Mouse (Mus musculus) activated CD4-positive, CD25-positive, alpha-beta regulatory T cell, adult 4 months (primary cell): ENCODE measurements around the gene Tmem185b. TPM values are rescaled to one million over a fixed set of nuclear protein-coding genes. Genes with fewer than 3 reads are reported as not detected.
A peak's percentile ranks its signal among the peaks of the same experiment; 100 is the strongest.

Source experiments
- ATAC-seq: one replicate; pipeline ENCODE4 v1.8.0; 2017
- polyA plus RNA-seq, 2 experiments: library from polyadenylated mRNA; unstranded; fragments of 100-300 nt; shearing (Covaris generic); gene quantifications; one replicate each; pipeline ENCODE4 v1.2.1; 2017

Tmem185b gene
- polyA plus RNA-seq, 2 experiments from 2014 or later: 17.3 to 18.4 TPM

DNA sequence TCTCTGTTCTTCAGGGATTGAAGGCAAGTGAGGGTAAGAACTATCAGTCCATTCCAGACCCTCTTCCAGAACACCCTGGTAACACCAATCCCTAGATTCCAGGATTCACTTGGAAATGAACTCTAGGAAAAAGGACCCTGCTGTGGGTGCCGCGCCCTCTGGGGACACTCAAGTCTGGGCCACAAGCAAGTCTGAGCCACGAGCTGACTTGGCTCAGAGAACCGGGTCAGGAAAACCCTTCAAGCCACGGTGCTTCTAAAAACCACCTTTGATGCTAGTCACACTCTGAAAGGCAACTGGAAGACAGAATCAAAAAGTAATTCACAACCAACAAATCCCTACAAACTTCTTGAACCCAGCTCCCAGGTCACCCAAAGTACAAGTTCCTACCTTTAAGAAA lies 22.2 kb upstream of the Tmem185b start:
- ATAC-seq: no peak

DNA sequence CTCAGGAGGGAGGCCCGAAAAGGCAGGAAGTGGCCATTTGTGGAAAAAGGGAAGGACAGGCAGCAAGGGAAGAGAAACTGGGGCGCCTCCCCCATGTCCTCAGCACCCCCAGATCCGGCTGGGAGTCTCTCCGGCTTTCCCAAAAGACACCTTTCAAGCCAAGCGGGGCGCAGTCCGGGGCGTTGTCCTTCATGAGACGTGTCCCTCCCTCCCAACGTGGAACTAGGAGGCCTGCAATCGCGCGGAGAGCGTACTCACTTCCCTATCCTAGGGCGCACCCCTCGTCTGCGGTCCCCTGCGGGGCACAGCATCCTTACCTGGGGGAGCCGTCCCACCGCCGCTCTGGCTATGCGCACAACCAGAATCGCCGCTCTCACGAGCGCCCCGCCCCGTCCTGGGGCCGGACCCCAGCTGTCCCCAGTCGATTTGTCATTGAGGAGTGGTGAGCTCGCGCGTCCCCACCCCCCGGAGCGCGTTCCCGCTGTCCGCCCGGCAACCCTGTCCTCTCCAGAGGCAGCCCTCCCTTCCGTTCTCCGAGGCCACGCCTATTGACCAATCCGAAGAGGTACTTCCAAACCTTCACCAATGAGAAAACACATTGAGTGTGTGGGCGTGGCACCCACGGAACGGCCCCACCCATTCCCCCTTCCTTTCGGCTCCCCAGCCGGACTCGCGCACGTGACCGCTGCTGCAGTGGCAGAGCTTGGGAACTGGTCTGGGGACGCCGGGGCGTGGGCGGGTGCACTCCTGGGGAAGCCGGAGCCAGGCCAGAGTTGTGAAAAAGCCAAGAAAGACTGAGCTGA lies 21.5 kb upstream of the Tmem185b start, which contains the start of gene Ralb:
Gene Ralb (minus strand): TSS at position 535 of the 803 bp plus-strand sequence.
- peak; percentile 97 for ATAC-seq

DNA sequence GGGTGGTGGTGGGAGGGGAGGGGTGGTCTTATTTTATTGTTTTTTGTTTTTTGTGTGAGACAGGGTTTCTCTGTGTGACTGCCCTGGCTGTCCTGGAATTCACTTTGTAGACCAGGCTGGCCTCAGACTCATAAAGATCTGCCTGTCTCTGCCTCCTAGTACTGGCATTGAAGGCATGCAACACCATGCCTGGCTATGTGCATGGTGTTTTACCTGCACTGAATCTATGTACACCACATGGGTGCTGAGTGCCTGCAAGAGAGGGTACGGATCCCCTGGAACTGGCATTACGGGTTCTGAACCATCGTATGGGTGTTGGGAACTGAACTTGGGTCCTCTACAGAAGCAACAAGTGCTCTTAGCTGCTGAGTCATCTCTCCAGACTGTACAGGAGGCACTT lies 20.0 kb upstream of the Tmem185b start:
- no peak for ATAC-seq

DNA sequence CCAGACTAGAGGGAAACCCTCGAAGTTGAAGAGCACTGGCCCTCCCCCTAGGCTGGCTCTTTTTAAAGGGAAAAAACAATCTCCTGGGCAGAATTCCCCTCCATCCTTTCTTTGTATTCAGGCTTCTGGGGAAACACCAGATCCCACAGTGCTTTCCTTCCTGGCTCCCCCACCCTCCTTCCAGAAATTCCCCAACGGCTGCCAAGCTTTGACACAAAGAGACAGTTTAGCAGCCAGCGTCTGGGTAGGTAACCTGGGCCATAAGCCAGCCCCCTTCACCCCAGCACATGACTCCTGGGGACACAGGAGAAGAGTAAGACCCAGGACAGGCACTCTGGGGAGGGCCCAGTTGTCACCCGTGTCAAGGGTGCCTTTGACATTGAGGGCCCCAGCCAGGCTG lies 17.4 kb upstream of the Tmem185b start:
- no peak for ATAC-seq

DNA sequence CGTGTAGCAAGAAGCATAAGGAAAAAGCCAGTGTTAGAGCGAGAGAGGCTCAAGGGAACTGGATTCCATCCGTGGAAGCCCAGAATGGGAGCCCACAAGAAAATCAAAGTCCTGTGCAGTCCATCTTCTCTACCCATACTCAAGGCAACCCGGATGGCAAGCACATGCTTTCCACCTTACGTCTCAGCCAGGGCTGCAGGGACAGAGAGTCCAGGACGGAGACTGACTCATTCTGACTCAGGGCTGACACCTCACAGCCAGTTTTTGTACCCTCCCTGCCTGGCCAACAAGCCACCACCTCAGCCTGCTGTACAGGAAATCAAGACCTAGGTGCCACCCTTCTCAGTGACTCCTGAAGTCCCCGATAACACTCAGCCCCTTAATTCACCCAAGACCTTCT lies 16.5 kb upstream of the Tmem185b start:
- ATAC-seq: no peak

DNA sequence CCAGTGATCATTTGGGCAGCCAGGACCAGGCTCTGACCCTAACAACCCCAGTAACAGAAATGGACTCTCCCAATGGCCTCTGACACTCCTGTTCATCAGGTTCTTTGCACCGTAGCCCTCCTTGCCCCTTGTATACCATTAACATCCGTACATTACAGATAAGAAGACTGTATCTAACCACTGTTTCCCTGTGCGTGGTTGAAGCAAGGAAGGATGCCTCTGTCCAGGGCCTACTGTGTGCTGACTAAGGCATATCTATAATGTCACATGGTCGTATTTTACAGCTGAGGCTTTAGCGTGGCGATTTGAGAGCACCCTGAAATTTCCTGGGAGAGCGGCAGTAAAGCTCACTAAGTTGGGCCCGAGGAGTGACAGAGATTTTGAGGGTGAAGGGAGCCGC lies 15.6 kb upstream of the Tmem185b start:
- ATAC-seq: no peak

DNA sequence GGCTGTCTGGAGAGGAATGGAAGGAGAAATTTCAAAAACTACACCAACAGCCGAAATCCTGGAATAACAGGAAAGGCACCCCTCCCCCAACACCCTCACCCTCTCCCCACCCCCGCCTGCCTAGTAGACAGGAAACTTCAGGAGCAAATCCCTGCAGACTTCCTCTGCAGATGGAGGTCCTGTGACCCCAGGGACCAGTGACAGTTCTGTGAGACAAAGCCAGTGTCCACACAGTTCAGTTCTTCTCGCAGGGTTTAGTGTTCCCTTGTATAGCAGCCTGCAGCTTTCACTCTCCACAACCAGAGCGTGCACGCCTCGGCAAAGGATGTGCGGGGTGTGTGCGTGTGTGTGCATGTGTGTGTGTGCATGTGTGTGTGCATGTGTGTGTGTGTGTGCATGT lies 15.1 kb upstream of the Tmem185b start:
- ATAC-seq: no peak

DNA sequence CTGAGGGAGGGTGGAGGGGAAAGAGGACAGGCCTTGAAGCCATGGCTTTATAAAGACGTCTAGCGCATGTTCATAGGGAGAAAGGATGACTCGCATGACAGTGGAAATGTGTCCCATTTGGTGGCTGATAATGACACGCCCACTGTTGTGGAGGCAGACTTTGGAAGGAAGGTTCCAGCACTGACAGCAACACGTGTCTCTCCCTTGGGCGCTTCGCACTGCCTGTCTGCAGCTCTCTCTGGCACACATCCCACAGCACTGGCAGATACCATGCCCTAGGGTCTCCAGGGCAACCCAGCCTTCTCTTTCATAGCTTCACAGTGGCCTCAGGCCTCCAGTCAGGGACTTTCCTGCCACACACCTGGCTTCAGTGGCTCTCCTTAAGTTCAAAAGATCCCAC lies 7.9 kb upstream of the Tmem185b start:
- ATAC-seq: no peak

DNA sequence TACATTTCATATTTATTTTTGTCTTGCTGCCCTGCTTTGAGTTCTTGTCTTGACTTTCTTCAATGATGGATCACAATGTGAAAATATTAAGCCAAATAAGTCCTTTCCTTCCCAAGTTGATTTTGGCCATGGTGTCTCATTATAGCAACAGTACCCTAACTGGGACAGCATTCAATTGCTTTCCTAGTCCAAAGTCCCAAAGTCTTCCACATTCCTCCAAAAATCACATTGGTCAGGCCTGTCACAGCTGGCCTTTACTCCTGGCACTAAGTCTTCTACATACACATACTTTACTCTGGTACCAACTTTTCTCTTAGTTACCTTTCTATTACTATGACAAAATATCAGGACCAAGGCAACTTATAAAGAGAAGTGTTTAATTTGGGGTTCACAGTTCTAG lies 7.2 kb upstream of the Tmem185b start:
- no peak for ATAC-seq

DNA sequence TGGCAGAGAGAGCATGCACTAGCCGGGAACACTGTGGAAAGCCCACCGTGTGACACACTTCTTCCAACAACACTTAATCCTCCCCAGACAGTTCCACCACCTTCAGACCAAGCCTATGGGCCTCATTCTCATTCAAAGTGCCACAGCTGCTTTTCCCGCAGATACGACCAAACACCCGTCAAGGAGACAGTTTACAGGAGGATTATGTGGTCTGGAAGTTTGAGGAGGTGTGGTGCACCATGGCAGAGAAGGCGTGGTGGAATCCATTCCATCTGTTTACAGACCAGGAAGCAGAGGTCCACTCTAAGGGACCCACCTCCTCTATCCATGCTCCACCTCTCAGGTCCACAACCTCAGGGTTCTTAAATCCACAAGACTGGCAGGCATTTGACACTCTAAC lies 6.7 kb upstream of the Tmem185b start:
- ATAC-seq: no peak

DNA sequence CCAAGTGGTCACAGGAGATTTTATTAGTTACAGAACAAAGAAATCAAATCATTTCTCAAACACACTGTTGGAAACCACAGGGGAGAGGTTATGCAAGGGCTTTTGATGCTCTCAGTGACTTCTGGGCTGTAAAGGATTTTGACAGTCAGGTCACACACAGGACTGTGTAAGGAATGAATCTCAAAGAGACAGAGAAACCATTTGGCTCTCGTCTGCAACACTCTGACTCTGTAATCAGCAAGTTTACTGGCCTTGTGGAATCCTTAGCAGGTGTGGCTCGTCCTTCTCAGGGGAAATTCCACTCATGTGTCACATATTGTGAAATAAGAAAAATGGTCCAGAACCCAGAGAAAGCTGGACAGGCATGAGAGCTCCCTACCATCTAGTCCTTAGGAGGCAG lies 4.9 kb upstream of the Tmem185b start:
- ATAC-seq: no peak

DNA sequence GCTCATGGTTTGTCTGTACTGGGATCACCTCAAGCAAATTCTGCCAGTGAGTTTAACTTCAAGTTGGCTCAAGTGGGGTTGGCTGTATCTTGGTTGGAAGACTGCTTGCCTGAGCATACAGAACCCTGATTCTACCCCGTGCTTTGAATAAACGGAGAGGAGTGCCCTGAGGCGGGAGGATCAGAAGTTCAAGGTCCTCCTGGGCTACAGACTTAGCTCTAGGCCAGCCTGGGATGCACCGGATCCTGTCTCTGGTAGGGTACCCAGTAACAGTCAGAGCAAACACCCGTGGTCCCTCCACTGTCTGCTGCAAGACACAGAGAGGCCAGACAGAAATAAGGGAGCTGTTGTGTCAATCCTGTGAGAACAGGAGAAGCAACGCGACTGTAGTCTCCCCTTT lies 4.3 kb upstream of the Tmem185b start:
- ATAC-seq: no peak

DNA sequence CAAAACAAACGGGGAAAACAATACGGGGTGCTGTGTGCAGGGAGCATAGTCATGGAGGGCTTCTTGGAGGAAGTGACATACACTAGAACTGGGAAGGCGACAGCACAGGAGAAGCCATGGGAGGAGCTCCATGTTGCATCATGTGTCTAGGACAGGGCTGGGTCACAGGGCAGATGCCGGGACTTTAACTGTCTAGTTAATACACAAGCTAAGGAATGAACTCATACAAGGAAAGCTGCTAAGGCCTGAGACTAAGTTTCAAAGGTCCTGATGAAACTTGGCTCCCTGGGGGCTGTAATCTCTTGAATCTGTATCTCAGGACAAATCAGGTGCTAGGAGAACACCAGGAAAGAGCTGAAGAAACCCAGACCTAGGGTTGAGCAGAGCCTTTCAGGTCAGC lies 3.2 kb upstream of the Tmem185b start:
- no peak for ATAC-seq

DNA sequence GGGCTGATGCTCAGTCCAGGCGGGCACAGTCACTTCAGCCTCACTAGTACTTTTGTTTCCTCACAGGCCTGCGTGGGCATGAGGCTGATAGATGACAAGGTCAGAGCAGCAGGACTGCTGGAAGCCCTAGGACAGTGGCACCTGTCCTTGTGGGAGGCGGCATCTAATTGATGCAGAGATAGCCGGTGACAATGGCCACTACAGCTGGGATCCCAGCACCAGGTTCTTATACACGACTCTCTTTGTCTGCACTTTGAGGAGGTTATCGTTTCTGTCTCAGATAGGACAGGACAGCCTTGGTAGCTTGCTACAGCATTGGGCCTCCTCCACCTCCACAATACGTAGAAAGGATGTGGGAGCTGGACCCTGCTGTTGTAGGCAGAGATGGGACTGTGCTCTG lies 2.6 kb upstream of the Tmem185b start:
- ATAC-seq: no peak

DNA sequence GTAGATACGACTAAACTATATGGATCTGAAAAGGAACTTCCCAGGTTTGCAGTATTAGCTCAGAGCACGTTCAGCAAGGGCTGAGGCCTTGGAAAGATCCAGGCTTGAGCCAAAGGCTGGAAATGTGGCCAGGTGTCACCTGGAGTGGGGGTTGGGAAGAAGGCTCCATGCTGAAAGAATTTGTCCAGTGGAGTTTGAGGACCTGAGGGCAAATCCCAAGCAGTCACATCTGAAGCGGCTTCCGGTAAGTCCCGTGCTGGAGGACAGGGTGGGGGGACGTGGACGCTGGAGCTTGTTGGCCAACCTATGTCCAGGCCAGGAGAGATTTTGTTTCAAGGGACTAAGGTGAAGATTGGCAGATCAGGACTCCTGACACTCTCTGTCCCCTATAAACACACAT lies 2.1 kb upstream of the Tmem185b start:
- ATAC-seq: no peak

DNA sequence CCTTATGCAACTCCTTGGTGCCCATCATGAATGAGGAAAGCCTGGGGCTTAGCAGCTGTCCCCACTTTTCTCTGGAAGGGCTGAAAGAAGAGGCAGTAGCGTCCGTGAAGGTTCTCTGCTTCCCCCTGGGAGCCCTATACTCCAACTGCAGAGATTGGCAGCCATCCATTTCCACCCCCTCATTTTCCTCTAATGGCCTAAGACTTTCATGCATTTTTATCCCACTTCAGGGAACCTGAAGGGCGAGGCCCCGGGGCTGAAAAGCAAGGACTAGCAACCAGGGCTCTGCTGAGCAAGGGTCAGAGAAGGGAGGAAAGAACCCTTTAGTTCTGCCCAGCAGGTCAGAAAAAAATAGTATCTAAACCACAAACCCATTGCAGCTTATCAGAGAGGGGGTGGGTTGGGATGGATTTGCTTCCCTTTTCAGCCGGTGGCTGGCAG lies 936 bp upstream of the Tmem185b start:
- ATAC-seq: no peak

DNA sequence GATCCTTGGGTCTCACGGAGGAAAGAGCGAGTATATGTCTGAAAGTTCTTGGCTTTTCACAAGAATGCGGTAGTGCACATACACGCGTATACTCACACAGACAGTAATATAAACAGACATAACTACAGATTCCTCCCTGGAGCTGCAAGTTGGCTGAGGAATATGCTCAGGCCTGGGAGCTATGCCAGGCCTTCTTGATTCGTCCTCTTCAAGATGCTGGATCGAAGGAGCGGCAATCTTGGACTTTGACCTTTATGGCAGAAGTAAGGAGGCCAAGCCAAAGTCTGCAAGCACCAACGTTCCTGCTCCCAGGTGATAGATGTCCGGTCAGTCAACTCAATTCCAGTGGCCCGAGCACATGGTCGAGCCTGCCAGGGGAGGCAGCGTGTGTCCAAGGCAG lies 5.0 kb downstream of the Tmem185b start:
- ATAC-seq: no peak

DNA sequence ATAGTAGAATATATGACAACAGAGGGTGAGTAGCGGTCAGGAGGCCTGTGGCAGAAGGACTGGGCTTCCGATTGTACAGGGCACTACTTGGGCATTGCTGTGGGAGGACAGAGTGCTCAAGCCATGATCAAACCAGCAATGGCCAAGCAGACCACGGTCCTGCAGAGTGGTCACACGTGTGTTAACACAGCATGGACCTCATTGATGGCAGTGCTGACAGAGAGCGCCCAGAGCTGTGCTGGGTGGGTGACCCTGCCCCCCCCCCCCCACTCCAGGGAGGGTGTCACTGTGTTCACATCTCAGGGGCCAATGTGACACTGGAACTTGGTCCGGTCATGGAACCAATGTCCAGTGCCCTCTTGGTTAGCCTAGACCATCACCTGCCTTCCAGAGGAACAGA lies 6.2 kb downstream of the Tmem185b start:
- no peak for ATAC-seq

DNA sequence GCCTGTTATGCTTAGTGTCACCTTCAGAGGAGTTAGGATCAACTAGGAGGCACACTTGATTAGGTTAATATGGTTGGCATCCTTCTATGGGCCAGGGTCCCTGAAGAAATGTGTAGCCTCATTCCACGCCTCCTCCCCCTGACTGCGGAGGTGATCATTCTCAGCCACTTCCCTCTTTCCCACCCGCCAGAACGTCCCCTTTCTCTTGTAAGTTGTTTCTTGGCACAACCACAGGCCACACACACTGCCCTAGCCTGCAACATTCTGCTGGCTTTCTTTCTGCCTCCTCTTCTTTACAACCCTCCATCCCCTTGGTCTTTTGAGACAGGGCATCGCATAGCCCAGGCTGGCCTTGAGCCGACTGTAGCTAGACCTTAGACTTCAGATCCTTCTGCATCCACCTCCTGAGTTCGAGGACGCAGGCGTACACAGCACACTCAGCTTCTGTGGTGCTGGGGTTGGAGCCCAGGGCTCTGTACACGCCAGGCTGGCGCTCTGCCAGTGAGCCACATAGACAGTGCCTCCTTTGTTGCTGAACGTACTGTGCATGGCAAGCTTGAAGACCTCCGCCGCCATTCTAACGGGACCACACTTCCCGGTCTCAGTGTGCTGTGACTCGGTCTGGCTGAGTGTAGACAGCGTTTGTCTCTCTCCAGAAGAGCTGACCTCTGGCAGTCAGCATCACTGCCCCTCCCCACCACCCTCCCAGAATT lies 7.3 kb downstream of the Tmem185b start:
- ATAC-seq: no peak

DNA sequence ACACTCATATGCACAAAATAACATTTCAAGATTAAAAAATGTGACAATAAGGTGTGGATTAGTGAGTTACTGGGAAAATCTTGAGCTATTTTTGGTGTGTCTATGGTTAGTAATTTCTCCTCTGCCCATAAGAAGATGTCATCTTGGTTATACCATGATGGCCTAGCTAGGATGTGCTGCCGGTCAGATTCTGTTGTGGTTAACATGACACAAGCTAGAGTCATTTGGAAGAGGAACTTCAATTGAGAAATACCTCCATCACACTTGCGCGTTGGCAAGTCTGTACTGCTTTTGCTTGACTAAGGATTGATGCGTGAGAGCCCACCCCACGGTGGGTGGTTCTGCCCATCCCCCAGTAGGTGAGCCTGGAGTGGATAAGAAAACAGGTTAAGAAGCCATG lies 8.4 kb downstream of the Tmem185b start:
- ATAC-seq: no peak

DNA sequence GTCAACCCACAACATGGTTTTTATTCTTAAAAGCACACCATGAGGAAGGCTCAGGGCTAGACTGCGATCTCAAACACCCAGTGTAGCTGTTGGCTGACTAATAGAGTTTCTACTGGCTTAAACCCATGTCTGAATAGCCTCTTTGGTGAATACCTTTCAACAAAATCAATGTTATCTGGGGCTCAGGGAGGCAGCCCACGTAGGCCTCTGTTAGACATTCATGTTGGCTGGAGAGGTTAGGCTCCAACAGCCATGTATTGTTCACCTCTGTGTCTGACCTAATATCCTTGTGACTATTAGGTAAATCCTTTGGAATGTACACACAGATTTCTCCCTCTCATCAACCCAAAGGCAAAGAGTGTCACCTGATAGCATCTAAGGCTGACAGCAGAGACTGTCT lies 10.2 kb downstream of the Tmem185b start:
- ATAC-seq: no peak

DNA sequence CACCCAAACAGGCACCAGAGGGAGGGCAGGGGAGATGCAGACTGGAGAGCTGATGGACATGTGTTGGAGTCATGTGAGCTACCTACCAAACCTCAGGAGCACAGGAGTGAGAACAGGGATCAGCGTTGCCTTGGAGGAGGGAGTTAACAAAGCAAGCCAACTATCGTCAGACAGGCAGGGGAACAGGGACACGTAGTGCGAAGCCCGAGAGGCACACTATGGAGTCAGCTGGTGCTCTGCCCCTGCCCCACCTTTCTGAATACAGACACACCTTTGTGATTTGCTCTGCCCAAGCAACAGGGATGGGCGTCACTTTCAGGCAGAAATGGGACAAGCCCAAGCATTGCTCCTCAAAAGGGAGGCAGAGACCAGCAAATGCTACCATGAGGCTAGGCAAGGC lies 11.7 kb downstream of the Tmem185b start:
- ATAC-seq: no peak

DNA sequence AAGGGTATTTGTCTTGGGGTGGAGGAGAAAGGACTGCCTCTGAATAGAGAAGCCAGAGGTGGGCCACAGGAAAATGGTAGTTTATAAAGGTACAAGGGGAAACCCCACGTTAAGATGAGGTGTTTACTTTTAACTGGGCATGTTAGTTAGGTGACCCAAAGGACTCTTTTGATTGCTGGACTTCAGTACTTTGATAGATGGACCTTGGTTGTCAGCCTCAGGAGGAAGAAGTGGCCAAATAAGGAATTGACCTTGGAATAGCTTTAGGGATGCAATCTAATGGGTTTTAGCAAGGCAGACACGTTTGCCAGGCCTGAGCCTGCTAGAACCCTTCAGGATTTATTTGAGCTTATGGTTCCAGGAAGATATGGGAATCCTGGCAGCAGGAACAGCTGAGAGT lies 13.3 kb downstream of the Tmem185b start:
- no peak for ATAC-seq

DNA sequence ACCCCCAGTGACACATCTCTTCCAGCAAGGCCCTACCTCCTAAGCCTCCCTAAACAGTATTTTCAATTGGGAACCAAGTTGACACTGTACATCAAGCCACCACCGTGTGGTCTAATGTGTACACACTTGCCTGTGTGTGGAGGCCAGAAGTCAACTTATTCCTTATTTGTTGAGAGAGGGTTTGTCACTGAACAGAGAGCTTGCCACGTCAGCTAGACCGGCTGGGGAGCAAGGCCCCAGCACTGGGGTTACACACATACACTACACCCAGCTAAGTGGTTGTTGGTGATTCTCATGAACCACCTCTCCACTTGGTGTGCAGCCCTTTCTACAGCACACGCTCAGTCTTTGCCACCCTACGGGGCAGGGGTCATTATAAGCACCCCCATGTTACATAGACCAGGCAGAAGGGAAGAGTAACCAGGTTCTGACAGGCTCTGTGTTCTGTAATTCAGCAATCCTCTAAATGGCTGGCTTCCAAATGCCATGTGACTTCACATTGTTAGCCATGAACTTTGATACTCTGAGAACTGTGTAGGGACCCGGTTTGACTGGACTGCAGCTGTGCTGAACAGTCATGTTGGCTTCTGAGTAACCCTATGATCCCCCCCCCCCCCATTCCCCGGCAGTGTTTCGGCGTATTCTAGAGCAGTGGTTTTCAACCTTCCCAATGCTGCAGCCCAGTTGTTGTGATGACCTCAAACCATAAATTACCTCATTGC lies 15.0 kb downstream of the Tmem185b start:
- ATAC-seq: no peak
